Mouse (Mus musculus): ENCODE results near the gene Rbfox3. TPM values are rescaled to one million over a fixed set of nuclear protein-coding genes. Genes with fewer than 3 reads are reported as not detected.
A peak's percentile ranks its signal among the peaks of the same experiment; 100 is the strongest.

The Rbfox3 gene
- polyA plus RNA-seq, 1 experiment, result 117 TPM

GRCm38 (mm10) chr11:118479776-118480175 is 431.6 kb downstream of the Rbfox3 start:
- Histone ChIP-seq H3K27ac (ENCODE audit: insufficient read depth, low read length) (no peak overlapping the region), H3K4me3 (ENCODE audit: insufficient read depth, low read length) (no peak overlapping the region), H3K4me1 (ENCODE audit: control insufficient read depth, insufficient read depth, low read length) (peaks cover 2% of the 10 kb centered on the region; the same call in 1 of the 2 replicates)
- TF ChIP-seq POLR2A (IDR thresholded peaks at IDR 0.05; ENCODE audit: extremely low read depth, insufficient read depth, low read length), result no peak
- no peak for TF ChIP-seq CTCF (IDR thresholded peaks at IDR 0.05; ENCODE audit: extremely low read depth, insufficient read depth, low read length)

- TF ChIP-seq POLR2A (IDR thresholded peaks at IDR 0.05; ENCODE audit: extremely low read depth, insufficient read depth, low read length) (peak; percentile 84), CTCF (IDR thresholded peaks at IDR 0.05; ENCODE audit: extremely low read depth, insufficient read depth, low read length) (no peak)
Observed at GRCm38 (mm10) chr11:118476396-118477373, 434.7 kb downstream of the Rbfox3 start, which contains the start of gene Engase. Gene Engase, plus strand, starts transcription at chr11:118476829.

GRCm38 (mm10) chr11:118475496-118476083 is 435.8 kb downstream of the Rbfox3 start:
- Histone ChIP-seq H3K27ac (ENCODE audit: insufficient read depth, low read length) (no peak overlapping the region), H3K4me1 (ENCODE audit: control insufficient read depth, insufficient read depth, low read length) (no peaks in the 10 kb centered on the region; the same call in 1 of the 2 replicates), H3K4me3 (ENCODE audit: insufficient read depth, low read length) (no peak overlapping the region)
- no peak for TF ChIP-seq CTCF (IDR thresholded peaks at IDR 0.05; ENCODE audit: extremely low read depth, insufficient read depth, low read length)
- no peak for TF ChIP-seq POLR2A (IDR thresholded peaks at IDR 0.05; ENCODE audit: extremely low read depth, insufficient read depth, low read length)

More at GRCm38 (mm10) chr11:118476396-118477373, 434.7 kb downstream of the Rbfox3 start, which contains the start of gene Engase:
- peak within 1 kb of the TSS; percentile 84 for H3K4me3 ChIP-seq (ENCODE audit: insufficient read depth, low read length)
- peak within 1 kb of the TSS; percentile 7; the same call in 1 of the 2 replicates for H3K27ac ChIP-seq (ENCODE audit: insufficient read depth, low read length)
- no peaks in the 10 kb centered on the region; the same call in 1 of the 2 replicates for H3K4me1 ChIP-seq (ENCODE audit: control insufficient read depth, insufficient read depth, low read length)

GRCm38 (mm10) chr11:118473842-118474500 is 437.4 kb downstream of the Rbfox3 start:
- H3K27ac ChIP-seq (ENCODE audit: insufficient read depth, low read length), result no peak overlapping the region
- no peaks in the 10 kb centered on the region; the same call in 1 of the 2 replicates for H3K4me1 ChIP-seq (ENCODE audit: control insufficient read depth, insufficient read depth, low read length)
- TF ChIP-seq CTCF (IDR thresholded peaks at IDR 0.05; ENCODE audit: extremely low read depth, insufficient read depth, low read length) (no peak), POLR2A (IDR thresholded peaks at IDR 0.05; ENCODE audit: extremely low read depth, insufficient read depth, low read length) (no peak)
- no peak overlapping the region for H3K4me3 ChIP-seq (ENCODE audit: insufficient read depth, low read length)

- no peaks in the 10 kb centered on the region; the same call in 1 of the 2 replicates for H3K4me1 ChIP-seq (ENCODE audit: control insufficient read depth, insufficient read depth, low read length)
- H3K27ac ChIP-seq (ENCODE audit: insufficient read depth, low read length), result no peak overlapping the region
- no peak overlapping the region for H3K4me3 ChIP-seq (ENCODE audit: insufficient read depth, low read length)
- TF ChIP-seq CTCF (IDR thresholded peaks at IDR 0.05; ENCODE audit: extremely low read depth, insufficient read depth, low read length) (no peak), POLR2A (IDR thresholded peaks at IDR 0.05; ENCODE audit: extremely low read depth, insufficient read depth, low read length) (no peak)
Observed at GRCm38 (mm10) chr11:118473161-118473560, 438.2 kb downstream of the Rbfox3 start.

GRCm38 (mm10) chr11:118471676-118472075 is 439.7 kb downstream of the Rbfox3 start:
- no peak overlapping the region for H3K27ac ChIP-seq (ENCODE audit: insufficient read depth, low read length)
- TF ChIP-seq POLR2A (IDR thresholded peaks at IDR 0.05; ENCODE audit: extremely low read depth, insufficient read depth, low read length), result no peak
- no peak for TF ChIP-seq CTCF (IDR thresholded peaks at IDR 0.05; ENCODE audit: extremely low read depth, insufficient read depth, low read length)
- no peaks in the 10 kb centered on the region for H3K4me1 ChIP-seq (ENCODE audit: control insufficient read depth, insufficient read depth, low read length)
- H3K4me3 ChIP-seq (ENCODE audit: insufficient read depth, low read length), result no peak overlapping the region

- TF ChIP-seq POLR2A (IDR thresholded peaks at IDR 0.05; ENCODE audit: extremely low read depth, insufficient read depth, low read length) (no peak), CTCF (IDR thresholded peaks at IDR 0.05; ENCODE audit: extremely low read depth, insufficient read depth, low read length) (no peak)
- H3K4me3 ChIP-seq (ENCODE audit: insufficient read depth, low read length), result no peak overlapping the region
- H3K4me1 ChIP-seq (ENCODE audit: control insufficient read depth, insufficient read depth, low read length), result no peaks in the 10 kb centered on the region
- no peak overlapping the region for H3K27ac ChIP-seq (ENCODE audit: insufficient read depth, low read length)
Observed at GRCm38 (mm10) chr11:118470234-118470966, 441.0 kb downstream of the Rbfox3 start.

GRCm38 (mm10) chr11:118469509-118470160 is 441.8 kb downstream of the Rbfox3 start:
- H3K27ac ChIP-seq (ENCODE audit: insufficient read depth, low read length), result no peak overlapping the region
- no peak overlapping the region for H3K4me3 ChIP-seq (ENCODE audit: insufficient read depth, low read length)
- TF ChIP-seq CTCF (IDR thresholded peaks at IDR 0.05; ENCODE audit: extremely low read depth, insufficient read depth, low read length), result no peak
- TF ChIP-seq POLR2A (IDR thresholded peaks at IDR 0.05; ENCODE audit: extremely low read depth, insufficient read depth, low read length), result no peak
- no peaks in the 10 kb centered on the region for H3K4me1 ChIP-seq (ENCODE audit: control insufficient read depth, insufficient read depth, low read length)
